Mouse (Mus musculus) lung, postnatal 0 days (tissue): ENCODE measurements around the gene Gjd3. TPM values are rescaled to one million over a fixed set of nuclear protein-coding genes. Genes with fewer than 3 reads are reported as not detected.
A peak's percentile ranks its signal among the peaks of the same experiment; 100 is the strongest.

ENCODE experiments used
- ATAC-seq: fragments of 200-750 bp; cut with Nextera tagmentation; 2 replicates; pipeline ENCODE4 v1.8.0; 2017; ENCODE audit warnings: moderate library complexity
- DNase-seq: peaks from one replicate; pipeline ENCODE4 v3.0.0-alpha.2; 2016; ENCODE audit warnings: low spot score
- H3K27ac ChIP-seq: fragments of 300-500 bp; sonication (generic); 2 replicates; pipeline ENCODE4 v1.5.1; 2014; ENCODE audit warnings: antibody characterized with exemption, mild to moderate bottlenecking, low read length, mixed read lengths
- H3K27me3 ChIP-seq: fragments of 300-500 bp; sonication (generic); replicated peaks from 2 replicates; pipeline ENCODE4 v1.6.1; 2014; ENCODE audit warnings: low read length, mixed read lengths; ENCODE audit not compliant: insufficient read depth
- H3K36me3 ChIP-seq: fragments of 300-500 bp; sonication (generic); 2 replicates; pipeline ENCODE4 v1.6.1; 2014; ENCODE audit warnings: low read length, mixed read lengths; ENCODE audit not compliant: insufficient read depth
- H3K4me1 ChIP-seq: fragments of 300-500 bp; sonication (generic); 2 replicates; pipeline ENCODE4 v1.6.1; 2014; ENCODE audit warnings: antibody characterized with exemption, low read depth, low read length, mixed read lengths; ENCODE audit not compliant: insufficient read depth
- H3K4me2 ChIP-seq: fragments of 300-500 bp; sonication (generic); replicated peaks from 2 replicates; pipeline ENCODE4 v1.6.1; 2014; ENCODE audit warnings: low read depth, mild to moderate bottlenecking, low read length, moderate library complexity, mixed read lengths
- H3K4me3 ChIP-seq: fragments of 300-500 bp; sonication (generic); 2 replicates; pipeline ENCODE4 v1.5.1; 2014; ENCODE audit warnings: low read depth, low read length
- H3K9ac ChIP-seq: fragments of 300-500 bp; sonication (generic); replicated peaks from 2 replicates; pipeline ENCODE4 v1.6.1; 2014; ENCODE audit warnings: low read depth, mild to moderate bottlenecking
- H3K9me3 ChIP-seq: fragments of 300-500 bp; sonication (generic); 2 replicates; pipeline ENCODE4 v1.6.1; 2016; ENCODE audit warnings: low read length, mixed read lengths
- CTCF ChIP-seq: IDR thresholded peaks from 2 replicates; pipeline ENCODE4 v1.5.1; 2016; ENCODE audit warnings: antibody characterized with exemption, mild to moderate bottlenecking
- EP300 ChIP-seq: IDR thresholded peaks from 2 replicates; pipeline ENCODE4 v1.6.1; 2016; ENCODE audit warnings: antibody characterized with exemption, mild to moderate bottlenecking, control low read depth
- WGBS: fragments of 180-500 bp; shearing (Covaris S2); extraction: QIAGEN DNeasy Blood & Tissue Kit; methylation state at CpG from one replicate; pipeline ENCODE4 v1.1.7; 2014; 5-methylcytosine and 5-hydroxymethylcytosine counted together
- polyA plus RNA-seq: library from polyadenylated mRNA; unstranded; fragments of >200 nt; fragmentation: Nextera tagmentation; extraction: Ambion mirVana; gene quantifications from 2 replicates; pipeline ENCODE4 v1.2.1, GENCODE M21; 2015

The Gjd3 gene
- polyA plus RNA-seq, 1 experiment from 2014 or later = 1.0 TPM

- Histone ChIP-seq H3K4me1 (peaks cover 3% of the 10 kb centered on the region; the same call in 1 of the 2 replicates), H3K9me3 (no peaks in the 10 kb centered on the region), H3K9ac (no peak overlapping the region), H3K4me2 (peak overlapping the region; percentile 98), H3K27me3 (no peaks in the 10 kb centered on the region; the same call in 1 of the 2 replicates), H3K36me3 (no peaks in the 10 kb centered on the region), H3K4me3 (peak overlapping the region; percentile 55), H3K27ac (no peak overlapping the region)
- TF ChIP-seq EP300 = no peak
- peak; percentile 81 for TF ChIP-seq CTCF
- WGBS = under 1% methylated on average over 86 of the region's 94 CpGs
- DNase-seq = peak; percentile 70
- peak; percentile 60 for ATAC-seq
Measured at GRCm38 (mm10) chr11:98981997-98982772, 631 bp downstream of the Gjd3 start.

GRCm38 (mm10) chr11:98981289-98981996, 1.4 kb downstream of the Gjd3 start:
- 36% methylated on average over 20 of the region's 20 CpGs for WGBS

GRCm38 (mm10) chr11:98979356-98979755, 3.5 kb downstream of the Gjd3 start:
- no peak for DNase-seq
- WGBS = 45% methylated on average over 4 of the region's 5 CpGs

More at GRCm38 (mm10) chr11:98981289-98981996, 1.4 kb downstream of the Gjd3 start:
- no peaks in the 10 kb centered on the region; the same call in 1 of the 2 replicates for H3K27me3 ChIP-seq
- H3K4me3 ChIP-seq = peak overlapping the region; percentile 55
- no peak for TF ChIP-seq EP300
- TF ChIP-seq CTCF = no peak
- H3K9ac ChIP-seq = no peak overlapping the region
- no peak overlapping the region for H3K27ac ChIP-seq
- DNase-seq = no peak
- H3K4me1 ChIP-seq = peaks cover 3% of the 10 kb centered on the region; the same call in 1 of the 2 replicates
- ATAC-seq = no peak
- no peaks in the 10 kb centered on the region for H3K9me3 ChIP-seq
- no peaks in the 10 kb centered on the region for H3K36me3 ChIP-seq
- peak overlapping the region; percentile 98 for H3K4me2 ChIP-seq

GRCm38 (mm10) chr11:98978526-98979148, 4.2 kb downstream of the Gjd3 start:
- Histone ChIP-seq H3K27me3 (no peaks in the 10 kb centered on the region; the same call in 1 of the 2 replicates), H3K4me3 (no peak overlapping the region), H3K36me3 (peaks cover 2% of the 10 kb centered on the region; the same call in 1 of the 2 replicates), H3K27ac (no peak overlapping the region), H3K9me3 (no peaks in the 10 kb centered on the region), H3K9ac (no peak overlapping the region), H3K4me1 (peaks cover 3% of the 10 kb centered on the region; the same call in 1 of the 2 replicates), H3K4me2 (no peak overlapping the region)
- 49% methylated on average over 15 of the region's 15 CpGs for WGBS
- TF ChIP-seq EP300 (no peak), CTCF (no peak)
- ATAC-seq = peak; percentile 39
- peak; percentile 35 for DNase-seq

More at GRCm38 (mm10) chr11:98979356-98979755, 3.5 kb downstream of the Gjd3 start:
- Histone ChIP-seq H3K4me3 (no peak overlapping the region), H3K27ac (no peak overlapping the region), H3K27me3 (no peaks in the 10 kb centered on the region; the same call in 1 of the 2 replicates), H3K36me3 (no peaks in the 10 kb centered on the region), H3K9me3 (no peaks in the 10 kb centered on the region), H3K4me1 (peaks cover 3% of the 10 kb centered on the region; the same call in 1 of the 2 replicates), H3K4me2 (no peak overlapping the region), H3K9ac (no peak overlapping the region)
- no peak for TF ChIP-seq CTCF
- TF ChIP-seq EP300 = no peak
- no peak for ATAC-seq

- TF ChIP-seq CTCF (peak; percentile 85), EP300 (no peak)
- H3K9ac ChIP-seq = no peak overlapping the region
- no peak overlapping the region for H3K27ac ChIP-seq
- peaks cover 25% of the 10 kb centered on the region; the same call in 1 of the 2 replicates for H3K36me3 ChIP-seq
- no peak overlapping the region for H3K4me2 ChIP-seq
- WGBS = 57% methylated on average over 5 of the region's 5 CpGs
- 0 out of 2 replicates have a peak, but pooled peaks cover 5% of the 10 kb centered on the region for H3K4me1 ChIP-seq
- no peaks in the 10 kb centered on the region for H3K9me3 ChIP-seq
- ATAC-seq (peak; percentile 48; the same call in 1 of the 2 replicates), DNase-seq (peak; percentile 82)
- no peak overlapping the region for H3K4me3 ChIP-seq
- H3K27me3 ChIP-seq = no peaks in the 10 kb centered on the region
Measured at GRCm38 (mm10) chr11:98974871-98975719, 7.7 kb downstream of the Gjd3 start.
